Mouse (Mus musculus): ENCODE data around the gene Fkbp8. TPM values are rescaled to one million over a fixed set of nuclear protein-coding genes. Genes with fewer than 3 reads are reported as not detected.
A peak's percentile ranks its signal among the peaks of the same experiment; 100 is the strongest.

Fkbp8 gene
- total RNA-seq, 4 experiments from 2014 or later, result 135 to 145 (median 137) TPM

GRCm38 (mm10) chr8:70528182-70528797, 766 bp downstream of the Fkbp8 start:
- DNase-seq (ENCODE audit: low spot score), result no peak

DNA sequence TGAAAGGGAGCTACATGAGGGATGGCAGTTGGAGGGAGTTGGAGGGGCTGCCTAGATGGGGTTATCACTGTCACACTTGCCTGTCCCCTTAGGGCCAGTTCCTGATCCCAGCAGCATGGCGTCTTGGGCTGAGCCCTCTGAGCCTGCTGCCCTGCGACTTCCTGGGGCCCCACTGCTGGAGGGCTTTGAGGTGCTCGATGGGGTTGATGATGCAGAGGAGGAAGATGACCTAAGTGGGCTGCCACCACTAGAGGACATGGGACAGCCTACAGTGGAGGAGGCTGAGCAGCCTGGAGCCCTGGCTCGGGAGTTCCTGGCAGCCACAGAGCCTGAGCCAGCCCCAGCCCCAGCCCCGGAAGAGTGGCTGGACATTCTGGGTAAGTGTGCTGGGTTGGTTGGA, 1.8 kb downstream of the Fkbp8 start:
- no peak for DNase-seq (ENCODE audit: low spot score)

- DNase-seq (ENCODE audit: low spot score), result no peak
Measured at GRCm38 (mm10) chr8:70529741-70530161, 2.2 kb downstream of the Fkbp8 start.

DNA sequence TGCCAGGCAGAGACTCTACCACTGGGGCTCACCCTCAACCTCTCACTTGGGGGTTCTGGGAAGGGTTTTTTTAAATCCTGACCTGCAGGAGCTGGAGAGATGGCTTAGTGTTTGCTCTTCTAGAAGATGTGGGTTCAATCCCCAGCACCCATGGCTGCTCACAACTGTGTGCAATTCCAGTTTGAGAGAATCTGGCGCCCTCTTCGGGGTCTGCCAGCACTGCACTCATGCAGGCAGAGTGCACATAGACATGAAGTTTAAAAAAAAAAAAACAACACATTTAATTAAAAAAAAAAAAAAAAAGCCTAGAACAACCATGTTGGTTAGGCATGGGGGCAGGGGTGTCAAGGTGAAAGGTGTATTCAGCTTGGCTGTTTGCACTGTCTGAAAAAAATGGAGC, 2.8 kb downstream of the Fkbp8 start:
- no peak for DNase-seq (ENCODE audit: low spot score)

DNA sequence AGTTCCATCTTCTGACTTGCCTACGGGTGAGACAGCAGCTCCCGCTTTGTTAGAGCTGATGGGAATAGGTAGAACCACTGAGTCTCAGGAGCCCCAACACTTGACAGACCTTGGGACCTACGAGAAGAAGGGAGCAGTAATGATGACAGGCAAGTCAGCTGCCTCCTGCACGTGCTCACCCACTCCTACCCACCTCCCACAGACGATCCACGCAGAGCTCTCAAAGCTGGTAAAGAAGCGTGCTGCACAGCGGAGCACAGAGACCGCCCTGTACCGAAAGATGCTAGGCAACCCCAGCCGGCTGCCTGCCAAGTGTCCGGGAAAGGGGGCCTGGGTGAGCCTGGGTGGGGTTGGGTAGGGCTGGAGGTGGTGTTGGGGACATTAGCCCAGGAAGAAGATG, 6.8 kb downstream of the Fkbp8 start:
- DNase-seq (ENCODE audit: low spot score), result no peak

- no peak for DNase-seq (ENCODE audit: low spot score)
Measured at GRCm38 (mm10) chr8:70535221-70535620, 7.7 kb downstream of the Fkbp8 start.

- DNase-seq (ENCODE audit: low spot score), result no peak
Measured at GRCm38 (mm10) chr8:70535701-70536100, 8.2 kb downstream of the Fkbp8 start.

DNA sequence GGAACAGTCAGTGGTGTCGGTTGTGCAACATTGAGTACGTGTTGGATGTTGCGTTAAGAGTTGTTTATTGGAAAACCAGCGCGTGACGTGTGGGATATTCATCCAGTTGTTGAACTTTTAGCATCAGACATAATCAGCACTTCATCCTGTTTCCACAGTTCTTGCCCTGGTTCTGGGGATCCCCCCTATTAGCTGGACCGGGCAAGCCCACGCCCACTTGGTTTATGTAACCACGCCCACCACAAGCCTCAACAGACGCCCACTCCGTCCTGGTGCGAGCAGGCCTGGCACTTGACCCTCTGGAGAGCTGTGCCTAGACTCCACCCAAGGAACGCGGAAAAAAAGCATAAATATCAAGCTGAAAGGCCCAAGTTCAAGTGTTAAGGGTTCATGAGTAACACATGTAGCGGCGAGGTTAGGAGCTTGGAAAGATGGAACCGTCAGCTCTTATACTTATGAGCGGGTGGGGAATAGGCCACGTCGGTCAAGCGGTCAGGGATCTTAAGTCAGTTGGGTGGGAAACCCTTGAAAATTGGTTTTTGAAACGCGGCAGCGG, 10.6 kb downstream of the Fkbp8 start:
- peak; percentile 73 for DNase-seq (ENCODE audit: low spot score)

- DNase-seq (ENCODE audit: low spot score), result peak; percentile 99
Measured at GRCm38 (mm10) chr8:70538633-70539076, 11.1 kb downstream of the Fkbp8 start.

- DNase-seq (ENCODE audit: low spot score), result peak; percentile 99
Measured at GRCm38 (mm10) chr8:70539077-70539813, 11.7 kb downstream of the Fkbp8 start, which contains the start of gene Ell. TSS of gene Ell (plus strand) at chr8:70539457.

DNA sequence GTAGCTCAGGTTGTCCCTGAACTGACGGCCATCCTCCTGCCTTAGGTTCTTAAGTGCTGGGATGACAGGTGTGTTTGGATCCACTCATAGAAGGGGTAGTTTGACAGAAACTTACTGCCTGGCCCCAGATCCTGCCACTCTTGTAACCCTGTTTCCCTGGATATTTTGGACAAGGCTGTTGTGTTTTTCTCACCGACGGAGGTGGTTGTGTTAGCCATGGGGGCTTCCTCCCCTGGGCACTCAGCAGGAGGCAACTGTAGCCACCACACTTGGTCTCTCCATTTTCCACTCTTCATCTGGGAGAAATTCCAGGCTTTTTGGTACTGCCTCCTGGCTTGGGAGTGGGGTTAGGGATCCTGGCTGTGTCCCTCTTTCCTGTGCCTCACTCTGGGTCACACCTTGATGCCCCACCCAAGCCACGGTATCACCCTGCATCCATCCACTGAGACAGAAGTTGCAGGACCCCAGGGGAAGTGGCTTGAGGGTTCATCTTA, 12.5 kb downstream of the Fkbp8 start:
- no peak for DNase-seq (ENCODE audit: low spot score)

DNA sequence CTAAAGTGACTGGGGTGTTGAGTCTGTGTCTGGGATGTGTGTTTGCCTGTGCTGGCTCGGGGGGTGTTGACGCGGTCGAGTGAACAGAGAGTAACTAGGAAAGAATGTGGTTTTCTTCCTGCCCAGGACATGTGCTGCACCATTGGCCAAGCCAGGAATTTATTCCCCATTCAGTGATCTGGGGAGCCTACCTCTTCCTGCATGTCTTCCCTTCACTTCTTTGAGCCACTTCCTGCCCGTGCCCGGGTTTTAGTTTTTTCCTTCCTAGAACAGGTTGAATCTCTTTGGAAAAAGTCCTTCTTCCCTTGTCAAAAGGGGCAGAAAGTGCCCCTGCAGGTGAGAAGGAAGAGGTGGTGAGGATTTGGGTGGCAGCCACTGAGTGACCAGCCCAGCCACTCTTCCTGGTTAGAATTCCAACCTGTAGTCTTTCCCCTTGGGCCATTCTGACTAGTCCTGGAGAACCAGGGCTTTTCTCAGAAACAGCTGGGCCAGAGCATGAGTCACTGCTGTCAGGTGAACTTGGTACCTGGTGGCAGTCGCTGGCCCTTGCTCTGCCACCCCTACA, 13.1 kb downstream of the Fkbp8 start:
- DNase-seq (ENCODE audit: low spot score), result peak; percentile 30

DNA sequence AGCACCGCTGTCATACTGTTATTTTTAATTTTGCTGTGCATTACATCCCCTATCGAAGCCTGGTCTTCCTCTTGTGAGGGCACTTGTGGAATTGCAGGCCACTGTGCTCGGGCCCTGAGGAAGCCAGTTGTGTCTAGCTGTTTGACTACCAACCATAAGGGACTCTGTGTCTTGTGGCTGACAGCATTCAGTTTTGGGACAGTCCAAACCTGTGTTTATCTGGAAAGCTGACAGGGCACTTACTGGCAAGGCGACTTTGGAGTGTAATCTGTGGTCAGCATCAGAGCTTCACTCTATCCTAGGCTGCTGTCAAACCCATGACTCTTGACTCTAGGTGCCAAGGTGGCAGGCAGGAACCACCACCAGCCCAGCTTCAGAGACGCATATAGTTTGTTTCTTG, 13.6 kb downstream of the Fkbp8 start:
- DNase-seq (ENCODE audit: low spot score), result no peak

DNA sequence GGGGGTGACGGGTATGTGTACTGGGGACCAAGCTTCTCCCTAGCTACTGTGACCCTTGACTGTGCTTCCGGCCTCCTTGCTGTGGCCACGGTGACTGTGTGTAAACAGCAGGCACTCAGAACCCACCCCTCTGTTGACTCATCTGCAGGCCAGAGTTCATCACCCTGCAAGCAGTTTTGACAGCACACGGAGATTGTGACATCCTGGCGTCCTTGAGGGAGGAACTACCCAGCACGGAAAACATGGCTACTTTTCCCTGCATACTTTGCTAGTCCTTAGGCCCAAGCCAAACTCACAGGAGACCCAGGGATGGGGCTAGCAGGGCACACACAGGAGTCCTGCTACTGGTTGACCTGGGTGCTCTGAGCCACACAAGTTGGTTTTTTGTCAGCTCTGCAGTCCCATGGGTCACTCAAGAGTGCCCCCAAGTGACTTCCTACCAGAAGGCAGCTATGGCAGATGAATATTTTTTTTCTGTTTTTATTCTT, 16.7 kb downstream of the Fkbp8 start:
- DNase-seq (ENCODE audit: low spot score), result peak; percentile 40

DNA sequence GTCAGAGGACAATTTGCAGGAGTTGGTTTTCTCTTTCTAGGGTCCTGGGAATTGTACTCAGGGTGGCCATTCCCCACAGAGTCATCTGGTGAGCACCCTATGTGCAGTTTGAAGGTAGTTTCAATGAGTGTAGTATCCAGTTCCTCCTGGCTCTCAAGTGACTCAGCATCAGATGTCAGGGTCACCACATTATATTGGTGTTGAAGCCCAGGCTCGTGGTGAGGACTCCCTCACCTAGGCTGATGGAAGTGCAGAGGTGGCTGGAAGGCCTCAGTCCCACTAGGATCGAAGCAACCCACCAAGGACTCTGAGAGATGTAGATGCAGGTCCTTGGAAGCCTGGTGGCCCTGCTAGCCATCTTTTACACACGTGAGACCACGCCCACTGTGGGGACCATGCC, 18.9 kb downstream of the Fkbp8 start:
- no peak for DNase-seq (ENCODE audit: low spot score)

DNA sequence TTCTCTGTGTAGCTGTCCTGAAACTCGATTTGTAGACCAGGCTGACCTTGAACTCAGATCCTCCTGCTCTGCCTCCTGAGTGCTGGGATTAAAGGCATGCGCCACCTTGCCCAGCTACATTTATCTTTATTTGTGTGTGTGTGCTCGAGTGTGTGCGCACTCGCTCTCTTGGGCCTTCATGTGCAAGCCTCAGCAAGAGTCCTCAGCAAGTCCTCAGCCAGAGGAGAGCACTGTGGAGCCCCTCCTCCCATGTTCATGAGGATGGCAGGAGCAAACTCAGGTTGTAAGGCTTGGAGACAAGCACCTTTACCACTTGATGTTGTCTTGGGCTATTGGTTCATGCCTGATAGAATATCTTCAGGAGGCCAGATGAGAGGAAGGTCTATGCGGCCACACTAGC, 20.2 kb downstream of the Fkbp8 start:
- no peak for DNase-seq (ENCODE audit: low spot score)

DNA sequence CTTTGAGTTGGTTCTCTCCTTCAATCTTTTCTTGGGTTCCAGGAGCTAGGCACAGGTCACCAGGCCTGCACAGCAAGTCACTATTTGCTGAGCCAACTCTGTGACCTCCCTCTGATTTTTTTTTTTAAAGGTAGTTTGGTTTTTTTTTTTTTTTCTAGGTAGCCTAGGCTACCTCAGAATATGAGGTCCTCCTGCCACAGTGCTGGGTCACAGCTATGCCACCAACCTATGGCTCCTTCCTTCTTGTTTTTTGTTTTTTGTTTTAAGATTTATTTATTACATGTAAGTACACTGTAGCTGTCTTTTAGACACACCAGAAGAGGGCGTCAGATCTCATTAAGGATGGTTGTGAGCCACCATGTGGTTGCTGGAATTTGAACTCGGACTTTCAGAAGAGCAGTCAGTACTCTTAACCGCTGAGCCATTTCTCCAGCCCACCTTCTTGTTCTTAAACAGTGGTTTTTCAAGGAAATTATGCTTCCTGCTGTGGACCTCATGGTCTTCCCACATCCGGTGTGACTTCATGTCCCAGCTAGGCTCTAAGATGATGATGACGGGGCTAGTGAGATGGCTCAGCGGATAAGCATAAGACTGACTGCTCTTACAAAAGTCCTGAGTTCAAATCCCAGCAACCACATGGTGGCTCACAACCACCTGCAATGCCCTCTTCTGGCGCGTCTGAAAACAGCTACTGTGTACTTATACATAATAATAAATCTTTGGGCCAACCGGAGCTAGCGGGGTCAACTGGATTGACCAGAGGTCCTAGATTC, 22.1 kb downstream of the Fkbp8 start:
- no peak for DNase-seq (ENCODE audit: low spot score)

GRCm38 (mm10) chr8:70551558-70552161, 24.1 kb downstream of the Fkbp8 start:
- DNase-seq (ENCODE audit: low spot score), result peak; percentile 53

DNA sequence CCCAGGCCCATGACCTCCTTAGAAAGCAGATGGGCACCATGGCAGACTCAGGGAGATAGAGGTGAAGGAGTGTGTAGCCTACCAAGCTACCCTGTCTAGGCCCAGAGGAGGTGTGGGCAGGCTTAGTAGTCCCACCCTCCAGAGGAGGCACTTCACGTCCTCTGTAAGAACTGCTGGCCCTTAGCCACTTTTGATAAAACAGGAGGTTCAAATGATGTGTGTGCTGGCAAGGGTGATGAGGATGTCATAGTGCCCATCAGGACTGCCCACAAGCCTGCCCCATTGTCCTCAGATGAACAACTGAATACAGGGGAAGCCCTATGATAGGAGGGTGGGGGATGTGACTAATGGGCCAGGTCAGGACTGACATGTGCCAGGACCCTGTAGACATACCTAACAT, 25.3 kb downstream of the Fkbp8 start:
- DNase-seq (ENCODE audit: low spot score), result peak; percentile 48

- peak; percentile 74 for DNase-seq (ENCODE audit: low spot score)
Measured at GRCm38 (mm10) chr8:70553740-70554139, 26.2 kb downstream of the Fkbp8 start.
